Mouse (Mus musculus) G1E (cell line): ENCODE data around the gene Lonp1. TPM values are rescaled to one million over a fixed set of nuclear protein-coding genes. Genes with fewer than 3 reads are reported as not detected.

Source experiments
- ATAC-seq: 2 replicates; pipeline ENCODE4 v1.8.0; 2016; ENCODE audit warnings: mild to moderate bottlenecking; ENCODE audit not compliant: insufficient number of reproducible peaks, poor library complexity, low FRiP score, severe bottlenecking; ENCODE audit errors: extremely low read depth
- DNase-seq: peaks from one replicate; pipeline ENCODE4 v3.0.0; 2012; ENCODE audit warnings: low spot score
- H3K27me3 ChIP-seq: 2 replicates; pipeline ENCODE4 v1.6.1; 2012; ENCODE audit warnings: mild to moderate bottlenecking, low read length, inconsistent platforms; ENCODE audit not compliant: insufficient read depth
- H3K36me3 ChIP-seq: replicated peaks from 2 replicates; pipeline ENCODE3; 2012; ENCODE audit warnings: mild to moderate bottlenecking, inconsistent platforms
- H3K4me1 ChIP-seq: 2 replicates; pipeline ENCODE4 v1.6.1; 2012; ENCODE audit warnings: low read depth, low read length, inconsistent platforms, mixed read lengths; ENCODE audit not compliant: insufficient read depth
- H3K4me3 ChIP-seq: 2 replicates; pipeline ENCODE4 v1.5.1; 2012; ENCODE audit warnings: low read depth, mild to moderate bottlenecking, inconsistent platforms, low read length, moderate library complexity, mixed read lengths
- H3K9me3 ChIP-seq: replicated peaks from 2 replicates; pipeline ENCODE4 v1.6.1; 2012; ENCODE audit warnings: inconsistent platforms
- CTCF ChIP-seq: IDR thresholded peaks from 2 replicates; pipeline ENCODE4 v1.5.1; 2012; ENCODE audit warnings: low read depth, low read length, inconsistent platforms, mixed read lengths
- GATA1 ChIP-seq: IDR thresholded peaks from 2 replicates; pipeline ENCODE4 v1.6.1; 2012; ENCODE audit warnings: borderline replicate concordance, low read length, inconsistent platforms, mixed read lengths
- GATA2 ChIP-seq: IDR thresholded peaks from 2 replicates; pipeline ENCODE4 v1.6.1; 2012; ENCODE audit warnings: low read depth, low read length, inconsistent platforms, borderline replicate concordance
- POLR2AphosphoS5 ChIP-seq: IDR thresholded peaks from 2 replicates; pipeline ENCODE4 v1.6.1; 2012; ENCODE audit warnings: low read depth, low read length, inconsistent platforms; ENCODE audit not compliant: insufficient replicate concordance
- TAL1 ChIP-seq: conservative IDR thresholded peaks from 2 replicates; pipeline ENCODE4 v1.6.1; 2012; ENCODE audit warnings: low read depth, low read length, inconsistent platforms, mixed read lengths
- polyA plus RNA-seq: library from polyadenylated mRNA; stranded (reverse); fragments of >175 nt; gene quantifications from 2 replicates; pipeline ENCODE4 v1.2.3, GENCODE M21; 2012
- total RNA-seq, 2 experiments: library from RNA; stranded (forward) in 1 of 2; stranded (reverse) in 1 of 2; fragments of 200-1000 nt in 1 of 2; fragments of >200 nt in 1 of 2; fragmentation: Nextera tagmentation in 1 of 2; gene quantifications; 2 replicates each; pipeline ENCODE4 v1.2.3; 2014 to 2017

The Lonp1 gene
- 67.8 and 74.4 TPM in 2 replicates for total RNA-seq (2014; fragmentation: Nextera tagmentation)
- 101 and 103 TPM in 2 replicates for total RNA-seq (2017)
- 174 and 182 TPM in 2 replicates for polyA plus RNA-seq

- DNase-seq (peak; percentile 81), ATAC-seq (peak; percentile 84)
- H3K9me3 ChIP-seq = peaks cover 2% of the 10 kb centered on the region; the same call in 1 of the 2 replicates
- peak within 1 kb of the TSS; percentile 94 for H3K4me3 ChIP-seq
- peaks cover 46% of the 10 kb centered on the region for H3K4me1 ChIP-seq
- H3K36me3 ChIP-seq = peaks cover 37% of the 10 kb centered on the region
- TF ChIP-seq POLR2AphosphoS5 (no peak), GATA2 (no peak), GATA1 (no peak), TAL1 (no peak), CTCF (no peak)
- H3K27me3 ChIP-seq = peaks cover 7% of the 10 kb centered on the region
Measured at GRCm38 (mm10) chr17:56626754-56627470, at the start of gene Lonp1. TSS of gene Lonp1 (minus strand) at chr17:56626887.

- H3K4me1 ChIP-seq = peaks cover 67% of the 10 kb centered on the region
- TF ChIP-seq POLR2AphosphoS5 (no peak), CTCF (no peak), GATA2 (no peak), TAL1 (no peak), GATA1 (no peak)
Measured at GRCm38 (mm10) chr17:56673647-56674416, 47.1 kb upstream of the Lonp1 start.

DNA sequence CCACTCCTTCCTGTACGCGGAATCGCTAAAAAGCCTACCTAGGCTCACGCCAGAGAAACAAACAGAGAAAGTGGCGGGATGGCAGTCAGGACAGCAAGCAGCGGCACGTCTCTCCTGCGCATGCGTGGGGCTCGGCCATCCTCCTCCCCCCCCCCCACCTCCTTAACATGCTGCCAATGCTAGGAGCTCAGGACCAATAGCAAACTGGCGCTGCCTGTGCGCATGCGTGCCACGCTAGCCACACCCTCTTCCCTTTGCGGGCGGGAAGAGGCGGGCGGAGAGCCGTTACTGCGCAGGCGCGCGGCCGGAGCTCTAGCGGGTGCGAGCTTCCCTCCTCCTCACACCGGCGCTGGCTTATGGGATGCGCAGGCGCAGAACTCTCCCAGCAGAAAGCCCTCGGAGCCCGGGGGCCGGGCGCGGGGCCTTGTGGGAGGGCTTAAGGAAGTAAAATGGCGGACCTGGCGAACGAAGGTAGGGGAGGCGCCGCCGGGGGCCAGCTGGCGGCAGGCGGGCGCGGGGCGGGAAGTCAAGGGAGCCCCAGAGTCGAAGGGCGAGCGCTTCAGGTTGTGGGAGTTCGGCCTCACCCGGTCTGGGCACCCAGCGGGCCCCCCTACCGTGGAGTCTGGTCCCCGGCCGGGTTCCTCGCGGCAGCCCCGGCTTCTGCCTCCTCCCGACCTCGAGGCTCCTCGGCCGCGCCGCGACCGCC, 46.4 kb upstream of the Lonp1 start, which contains the start of gene Ranbp3:
Gene Ranbp3 (plus strand): TSS at position 354 of the 706 bp plus-strand sequence.
- H3K36me3 ChIP-seq = peaks cover 36% of the 10 kb centered on the region
- no peaks in the 10 kb centered on the region for H3K9me3 ChIP-seq
- peaks cover 7% of the 10 kb centered on the region for H3K27me3 ChIP-seq
- DNase-seq (peak; percentile 98), ATAC-seq (peak; percentile 85)
- H3K4me1 ChIP-seq = peaks cover 72% of the 10 kb centered on the region
- peak within 1 kb of the TSS; percentile 94 for H3K4me3 ChIP-seq
- TF ChIP-seq TAL1 (no peak), GATA1 (no peak), GATA2 (no peak), POLR2AphosphoS5 (no peak), CTCF (no peak)

More at GRCm38 (mm10) chr17:56673647-56674416, 47.1 kb upstream of the Lonp1 start:
- no peak for ATAC-seq
- peak; percentile 31 for DNase-seq
- Histone ChIP-seq H3K4me3 (peak overlapping the region; percentile 94), H3K36me3 (peaks cover 39% of the 10 kb centered on the region), H3K9me3 (no peaks in the 10 kb centered on the region), H3K27me3 (no peaks in the 10 kb centered on the region; the same call in 1 of the 2 replicates)

DNA sequence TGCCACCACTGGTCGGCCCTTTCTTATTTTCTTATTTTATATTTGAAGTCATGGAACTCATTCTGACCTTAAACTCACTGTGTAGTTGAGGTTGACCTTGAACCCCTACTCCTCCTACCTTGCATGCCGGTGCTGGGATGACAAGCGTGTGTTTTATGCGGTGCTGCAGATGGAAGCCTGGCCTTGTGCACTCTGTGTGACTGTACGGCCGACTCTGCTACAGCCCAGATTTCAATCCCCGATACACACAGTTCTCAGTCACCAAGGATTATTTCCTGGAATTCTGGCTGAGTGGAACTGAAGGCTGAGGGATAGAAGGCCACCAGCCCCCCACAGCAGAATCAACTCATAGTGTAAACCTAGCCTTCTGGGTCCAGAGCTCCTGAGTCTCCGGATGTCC, 43.1 kb upstream of the Lonp1 start:
- Histone ChIP-seq H3K4me3 (no peak overlapping the region), H3K36me3 (peaks cover 2% of the 10 kb centered on the region), H3K27me3 (peaks cover 30% of the 10 kb centered on the region), H3K9me3 (no peaks in the 10 kb centered on the region), H3K4me1 (peaks cover 45% of the 10 kb centered on the region)
- no peak for TF ChIP-seq GATA2
- no peak for TF ChIP-seq CTCF
- TF ChIP-seq TAL1 = no peak
- TF ChIP-seq POLR2AphosphoS5 = no peak
- no peak for TF ChIP-seq GATA1
- DNase-seq (no peak), ATAC-seq (no peak)

DNA sequence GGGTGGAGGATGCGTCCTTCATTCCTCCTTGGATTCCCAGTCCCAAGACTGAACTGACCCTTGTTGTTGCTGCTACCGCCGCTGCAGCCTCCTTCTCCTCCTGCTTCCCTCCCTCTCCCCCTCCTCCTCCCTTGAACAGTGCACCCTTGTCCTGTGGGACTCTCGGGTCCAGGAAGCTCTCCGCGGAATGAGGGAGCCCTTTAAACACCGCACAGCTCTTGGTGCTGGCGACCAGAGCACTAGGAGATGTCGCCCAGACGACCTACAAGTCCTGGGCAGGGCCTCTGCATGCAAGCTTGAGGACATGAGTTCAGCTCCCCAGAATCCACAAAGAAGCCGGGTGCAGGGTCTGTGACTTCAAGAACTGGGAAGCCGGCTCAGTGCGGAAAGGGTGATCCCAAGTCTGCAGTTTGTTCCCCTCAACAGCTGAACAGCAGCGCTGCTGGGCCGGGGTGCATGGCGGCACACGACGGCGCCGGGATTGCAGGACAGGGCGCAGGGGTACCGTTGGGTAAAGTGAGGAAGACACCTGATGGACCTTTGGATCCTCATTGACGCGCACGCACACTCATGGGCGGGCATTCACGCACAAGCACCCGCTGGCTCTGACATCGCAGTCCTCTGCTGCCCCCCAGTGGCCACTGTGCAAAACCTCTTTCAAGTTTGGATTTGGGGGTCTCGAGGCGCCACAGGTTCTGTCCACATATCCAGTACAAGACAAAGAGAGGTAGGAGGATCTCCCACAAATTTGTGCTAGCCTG, 41.9 kb upstream of the Lonp1 start:
- Histone ChIP-seq H3K9me3 (no peaks in the 10 kb centered on the region), H3K36me3 (no peaks in the 10 kb centered on the region), H3K4me3 (peak overlapping the region; percentile 63; the same call in 1 of the 2 replicates), H3K4me1 (peaks cover 40% of the 10 kb centered on the region), H3K27me3 (peaks cover 42% of the 10 kb centered on the region)
- ATAC-seq (no peak), DNase-seq (peak; percentile 52)
- no peak for TF ChIP-seq POLR2AphosphoS5
- TF ChIP-seq GATA1 = no peak
- no peak for TF ChIP-seq GATA2
- TF ChIP-seq TAL1 = no peak
- peak; percentile 68 for TF ChIP-seq CTCF
